Mouse (Mus musculus): Measurements from ENCODE around the gene Cfl1. TPM values are rescaled to one million over a fixed set of nuclear protein-coding genes. Genes with fewer than 3 reads are reported as not detected.

Gene Cfl1
- polyA plus RNA-seq, 1 experiment from 2014 or later: 3,169 TPM

DNA sequence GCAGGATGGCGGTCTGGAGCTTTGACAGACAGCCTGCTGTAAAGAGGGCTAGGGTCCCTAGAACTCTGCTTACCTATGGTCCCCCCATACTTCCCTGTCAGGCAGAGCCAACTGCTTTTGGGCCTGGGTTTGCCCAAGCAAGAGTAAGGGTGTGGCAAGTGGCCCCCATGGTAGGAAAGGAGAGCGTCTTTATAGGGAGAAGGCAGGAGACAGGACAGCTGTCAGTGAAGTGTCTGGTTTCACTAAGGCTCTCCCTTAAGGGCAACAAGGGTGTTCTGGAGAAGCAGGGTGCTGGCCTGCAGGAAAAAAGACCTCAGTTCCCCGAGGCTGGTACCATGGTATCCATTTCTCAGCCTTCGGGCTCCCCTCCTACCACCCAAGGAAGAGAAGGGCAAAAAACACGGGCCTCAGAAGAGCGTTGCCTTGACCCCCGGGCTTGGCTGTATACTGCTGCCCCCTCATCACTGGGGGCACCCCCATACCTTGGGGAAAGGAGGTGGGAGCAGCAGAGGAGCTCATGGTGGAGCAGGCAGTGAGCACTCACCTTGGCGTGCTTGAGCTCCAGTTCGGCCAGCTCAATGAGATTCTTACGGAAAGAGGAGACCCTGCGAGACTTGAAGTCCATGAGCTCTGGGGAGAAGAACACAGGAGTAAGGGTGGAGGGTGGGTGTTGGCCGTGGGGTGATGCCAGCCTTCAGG is 5.2 kb downstream of the Cfl1 start:
- no peaks in the 10 kb centered on the region for H3K27me3 ChIP-seq
- no peak overlapping the region for H3K9ac ChIP-seq
- H3K4me2 ChIP-seq (replicated peaks): no peak overlapping the region
- peaks cover 62% of the 10 kb centered on the region for H3K36me3 ChIP-seq
- no peak for ATAC-seq (ENCODE audit: low FRiP score)
- no peaks in the 10 kb centered on the region for H3K9me3 ChIP-seq (replicated peaks)
- 86% methylated on average over 12 of the region's 12 CpGs for WGBS
- no peak overlapping the region for H3K4me3 ChIP-seq
- peaks cover 13% of the 10 kb centered on the region for H3K4me1 ChIP-seq
- no peak overlapping the region for H3K27ac ChIP-seq

DNA sequence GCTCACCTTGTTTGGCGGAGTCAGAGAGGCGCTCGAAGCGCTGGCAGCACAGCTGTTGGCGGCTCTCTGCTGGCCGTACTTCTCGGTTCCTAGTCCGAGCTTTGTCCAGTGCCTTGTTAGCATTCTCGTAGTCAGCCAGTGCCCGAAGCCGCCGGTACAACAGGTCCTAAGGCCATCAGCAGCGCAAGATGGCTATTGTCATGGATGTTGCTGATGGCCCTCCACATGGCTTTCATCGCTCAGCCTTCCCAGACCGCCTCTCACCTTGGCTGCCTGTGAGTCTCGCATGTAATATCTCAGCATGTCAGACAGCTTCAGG is 5.8 kb downstream of the Cfl1 start:
- 83% methylated on average over 16 of the region's 16 CpGs for WGBS
- Histone ChIP-seq H3K27ac (no peak overlapping the region), H3K4me2 (replicated peaks) (no peak overlapping the region), H3K9ac (no peak overlapping the region), H3K36me3 (peaks cover 62% of the 10 kb centered on the region), H3K9me3 (replicated peaks) (no peaks in the 10 kb centered on the region), H3K4me3 (no peak overlapping the region), H3K27me3 (no peaks in the 10 kb centered on the region), H3K4me1 (peaks cover 13% of the 10 kb centered on the region)
- ATAC-seq (ENCODE audit: low FRiP score): no peak

DNA sequence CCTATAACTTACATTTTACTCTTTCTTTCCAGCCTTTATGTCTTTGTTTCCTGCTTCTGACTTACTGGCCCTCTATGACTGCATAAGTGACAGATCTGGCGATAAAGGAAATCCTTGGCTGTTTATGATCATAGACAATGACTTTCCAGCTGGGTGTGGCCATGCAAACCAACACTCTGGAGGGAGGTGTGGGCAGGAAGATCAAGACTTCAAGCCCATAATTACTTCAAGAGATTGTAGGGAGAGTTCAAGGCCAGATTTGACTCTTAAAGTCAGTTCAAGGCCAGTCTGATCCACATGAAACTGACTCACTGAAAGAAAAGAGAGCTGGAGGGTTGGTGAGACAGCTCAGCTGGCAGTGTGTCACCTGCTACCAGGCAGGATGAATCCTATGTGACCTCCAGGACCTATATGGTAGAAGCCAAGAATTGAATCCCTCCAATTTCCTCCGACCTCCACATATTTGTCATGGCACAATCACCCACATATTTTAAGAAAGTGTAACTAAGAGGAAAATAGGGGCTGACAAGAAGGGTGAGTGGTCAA is 10.1 kb downstream of the Cfl1 start:
- no peak overlapping the region for H3K4me3 ChIP-seq
- WGBS: 92% methylated on average over 2 of the region's 2 CpGs
- H3K4me1 ChIP-seq: no peaks in the 10 kb centered on the region
- H3K27ac ChIP-seq: no peak overlapping the region
- H3K27me3 ChIP-seq: 0 out of 2 replicates have a peak, but pooled peaks cover 4% of the 10 kb centered on the region
- ATAC-seq (ENCODE audit: low FRiP score): no peak
- H3K9me3 ChIP-seq (replicated peaks): no peaks in the 10 kb centered on the region
- peaks cover 36% of the 10 kb centered on the region for H3K36me3 ChIP-seq
- no peak overlapping the region for H3K4me2 ChIP-seq (replicated peaks)
- H3K9ac ChIP-seq: no peak overlapping the region

DNA sequence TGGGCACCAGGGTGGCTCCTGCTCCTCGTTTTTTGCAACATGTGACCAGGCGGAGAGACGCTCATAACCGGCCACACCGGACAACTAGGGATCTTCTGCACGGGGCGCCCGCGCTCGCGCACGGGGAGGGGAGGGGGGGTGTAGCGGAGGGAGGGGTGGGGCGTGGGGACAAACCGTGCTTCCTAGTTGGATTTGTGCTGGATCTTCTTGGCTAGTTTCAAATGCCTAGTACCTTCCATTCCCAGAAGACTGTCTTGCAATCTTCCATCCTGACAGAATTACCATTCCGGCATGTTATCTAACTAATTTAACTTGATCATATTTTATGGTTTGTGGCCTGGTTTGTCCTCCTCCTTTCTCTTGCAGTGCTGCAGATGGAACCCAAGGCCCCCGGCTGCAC is 13.4 kb downstream of the Cfl1 start, which contains the start of gene 1700020D05Rik:
TSS of gene 1700020D05Rik (minus strand) at position 101 of the 400 bp plus-strand sequence.
- 57% methylated on average over 17 of the region's 17 CpGs for WGBS

DNA sequence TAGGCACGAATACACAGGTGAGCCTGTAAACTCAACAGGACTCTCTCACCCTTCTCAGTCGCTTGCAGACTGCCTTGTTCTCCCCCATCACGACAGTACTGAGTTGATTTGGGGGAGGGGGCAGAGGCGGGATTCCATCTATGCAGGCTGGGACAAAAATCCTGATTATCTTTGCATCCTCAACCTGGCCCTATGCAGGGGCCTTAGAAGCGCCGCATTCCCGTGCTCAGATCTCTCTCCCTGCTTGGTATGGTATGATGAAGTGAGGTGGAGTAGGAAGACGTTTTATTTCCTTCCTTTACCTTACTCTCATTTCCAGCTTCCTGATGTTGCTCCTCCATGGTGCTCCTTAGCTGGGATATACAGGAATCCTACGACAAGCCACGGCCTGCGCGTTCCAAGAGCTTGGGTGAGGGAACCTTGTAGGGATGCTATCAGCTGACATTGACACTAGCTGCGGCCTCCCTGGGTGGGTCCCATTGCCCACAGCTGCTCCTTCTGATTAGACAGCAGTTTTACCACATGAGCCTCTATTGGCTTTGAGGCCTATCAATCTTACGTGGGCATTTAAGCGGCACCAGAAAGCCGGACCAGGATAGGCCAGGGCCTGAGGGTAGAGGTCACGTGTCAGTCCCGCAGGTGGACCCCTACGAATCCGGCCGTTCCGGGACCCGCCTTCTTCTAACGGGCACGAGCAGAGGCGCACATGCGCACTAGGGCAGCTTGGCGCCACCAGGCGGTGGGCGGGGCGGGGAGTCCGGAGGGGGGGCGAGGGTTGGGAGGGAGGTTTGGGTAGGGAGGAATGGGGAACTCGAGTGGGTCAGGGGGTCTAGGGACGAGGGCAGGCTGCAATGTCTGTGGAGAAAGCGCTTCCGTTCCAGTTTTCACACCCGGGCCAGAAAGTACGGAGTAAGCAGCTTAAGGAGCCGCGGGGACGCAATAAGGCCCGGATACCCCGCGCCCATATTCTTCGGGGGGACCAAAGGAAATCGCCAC is 20.1 kb downstream of the Cfl1 start, which contains the start of gene Snx32:
TSS of gene Snx32 (minus strand) at position 508 of the 996 bp plus-strand sequence.
- ATAC-seq (ENCODE audit: low FRiP score): peak; percentile 99
- WGBS: 2% methylated on average over 46 of the region's 47 CpGs
- peak within 1 kb of the TSS; percentile 71 for H3K4me2 ChIP-seq (replicated peaks)
- peak within 1 kb of the TSS; percentile 77 for H3K27ac ChIP-seq
- peak within 1 kb of the TSS; percentile 48 for H3K4me3 ChIP-seq
- H3K27me3 ChIP-seq: no peaks in the 10 kb centered on the region
- H3K9ac ChIP-seq: peak within 1 kb of the TSS; percentile 67
- H3K36me3 ChIP-seq: no peaks in the 10 kb centered on the region
- no peaks in the 10 kb centered on the region for H3K9me3 ChIP-seq (replicated peaks)
- H3K4me1 ChIP-seq: peaks cover 20% of the 10 kb centered on the region

More for the DNA sequence above, 13.4 kb downstream of the Cfl1 start, which contains the start of gene 1700020D05Rik:
- H3K4me3 ChIP-seq: no peak within 1 kb of the TSS
- no peak within 1 kb of the TSS for H3K27ac ChIP-seq
- no peaks in the 10 kb centered on the region for H3K4me1 ChIP-seq
- no peak for ATAC-seq (ENCODE audit: low FRiP score)
- peaks cover 7% of the 10 kb centered on the region; the same call in 1 of the 2 replicates for H3K36me3 ChIP-seq
- no peak within 1 kb of the TSS for H3K9ac ChIP-seq
- H3K27me3 ChIP-seq: 0 out of 2 replicates have a peak, but pooled peaks cover 4% of the 10 kb centered on the region
- H3K4me2 ChIP-seq (replicated peaks): no peak within 1 kb of the TSS
- no peaks in the 10 kb centered on the region for H3K9me3 ChIP-seq (replicated peaks)

DNA sequence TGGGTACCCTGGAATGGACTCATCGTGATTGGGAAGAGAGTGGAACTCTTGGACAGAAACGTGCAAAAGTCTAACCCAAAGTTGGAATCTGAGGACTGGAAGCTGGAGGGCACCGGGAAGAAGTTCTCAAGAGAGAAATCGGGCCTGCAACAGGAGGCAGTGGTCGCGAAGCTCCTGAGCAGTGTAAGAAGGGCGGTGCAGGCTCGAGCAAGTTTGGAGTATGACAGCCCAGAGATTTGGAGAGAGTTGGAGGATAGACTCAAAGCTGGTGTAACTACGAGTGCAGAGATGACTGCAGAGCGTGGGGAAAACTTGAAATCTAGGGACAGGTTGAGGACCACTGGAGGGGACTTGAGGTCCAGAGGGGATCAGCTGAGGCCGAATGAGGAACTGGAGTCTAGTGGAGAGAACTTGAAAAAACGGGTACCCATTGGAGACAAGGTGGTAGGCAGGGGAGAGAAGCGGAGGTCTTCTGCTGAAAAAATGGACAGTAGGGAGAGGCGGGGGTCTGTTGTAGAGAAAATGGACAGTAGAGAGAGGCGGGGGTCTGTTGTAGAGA is 20.9 kb downstream of the Cfl1 start:
- WGBS: 49% methylated on average over 14 of the region's 15 CpGs
- Histone ChIP-seq H3K4me3 (peak overlapping the region; percentile 48), H3K9ac (peak overlapping the region; percentile 67), H3K36me3 (no peaks in the 10 kb centered on the region), H3K27ac (no peak overlapping the region), H3K4me2 (replicated peaks) (peak overlapping the region; percentile 71), H3K27me3 (no peaks in the 10 kb centered on the region), H3K9me3 (replicated peaks) (no peaks in the 10 kb centered on the region), H3K4me1 (peaks cover 20% of the 10 kb centered on the region)
- ATAC-seq (ENCODE audit: low FRiP score): no peak

DNA sequence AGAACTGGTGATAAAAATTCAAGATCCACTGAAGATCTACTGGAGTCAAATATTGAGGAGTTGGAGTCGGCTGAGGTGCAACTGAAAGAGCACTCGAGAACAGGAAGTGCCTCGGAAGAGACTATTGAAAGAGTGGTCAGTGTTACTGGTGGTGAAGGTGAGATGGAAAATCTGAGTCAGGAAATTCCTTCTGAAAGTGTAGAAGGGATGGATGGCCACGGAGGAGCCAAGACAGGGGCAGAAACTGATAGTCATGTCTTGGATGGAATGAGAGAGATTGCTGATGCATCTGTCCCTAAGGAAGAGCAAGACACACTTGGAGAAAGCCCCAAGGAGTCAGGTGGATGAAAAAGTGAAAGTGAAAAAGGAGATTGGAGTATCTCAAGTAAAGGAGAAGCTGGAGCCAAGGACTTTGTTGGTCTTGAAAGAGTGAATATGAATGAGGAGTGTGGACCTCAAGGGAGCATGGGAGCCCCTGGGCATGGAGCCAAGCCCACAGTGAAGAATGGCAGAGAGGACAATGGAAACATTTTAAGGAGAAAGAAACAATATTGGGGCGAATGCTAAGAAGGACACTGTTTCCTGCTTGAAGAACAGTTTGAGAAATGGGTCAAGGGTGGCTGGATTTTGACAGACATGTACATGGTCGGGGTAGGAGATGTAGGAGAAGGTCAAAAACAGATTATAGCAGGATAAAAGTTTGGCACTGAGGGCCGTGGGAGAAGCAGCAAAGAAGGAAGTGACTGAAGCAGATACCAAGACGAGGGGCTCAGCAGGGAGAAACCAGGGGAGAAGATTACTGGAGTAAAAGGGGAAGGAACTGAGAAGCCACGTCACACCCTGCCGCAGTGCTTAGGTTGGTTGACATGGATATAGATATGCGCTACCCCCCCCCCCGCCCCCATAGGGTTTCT is 22.1 kb downstream of the Cfl1 start:
- ATAC-seq (ENCODE audit: low FRiP score): no peak
- Histone ChIP-seq H3K4me3 (no peak overlapping the region), H3K9ac (no peak overlapping the region), H3K27ac (no peak overlapping the region), H3K36me3 (no peaks in the 10 kb centered on the region), H3K4me2 (replicated peaks) (no peak overlapping the region), H3K9me3 (replicated peaks) (no peaks in the 10 kb centered on the region), H3K4me1 (peaks cover 20% of the 10 kb centered on the region), H3K27me3 (no peaks in the 10 kb centered on the region)
- WGBS: 84% methylated on average over 12 of the region's 12 CpGs

DNA sequence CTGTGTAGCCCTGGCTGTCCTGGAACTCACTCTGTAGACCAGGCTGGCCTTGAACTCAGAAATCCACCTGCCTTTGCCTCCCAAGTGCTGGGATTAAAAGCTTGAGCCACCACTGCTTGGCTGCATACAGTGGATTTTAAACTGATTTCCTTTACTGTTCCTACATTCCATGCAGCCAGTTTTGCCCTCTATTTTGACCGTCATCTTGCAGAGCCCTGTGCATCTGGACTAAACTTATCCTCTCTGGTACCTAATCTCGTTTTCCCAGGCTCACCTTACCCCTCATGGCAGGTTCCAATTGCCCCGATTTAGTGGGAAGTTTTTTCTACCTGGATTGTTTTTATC is 22.7 kb downstream of the Cfl1 start:
- ATAC-seq (ENCODE audit: low FRiP score): no peak
- Histone ChIP-seq H3K9ac (no peak overlapping the region), H3K36me3 (no peaks in the 10 kb centered on the region), H3K27me3 (no peaks in the 10 kb centered on the region), H3K9me3 (replicated peaks) (no peaks in the 10 kb centered on the region), H3K4me3 (no peak overlapping the region), H3K4me1 (peaks cover 20% of the 10 kb centered on the region), H3K4me2 (replicated peaks) (no peak overlapping the region), H3K27ac (no peak overlapping the region)
- 86% methylated on average over 3 of the region's 3 CpGs for WGBS

DNA sequence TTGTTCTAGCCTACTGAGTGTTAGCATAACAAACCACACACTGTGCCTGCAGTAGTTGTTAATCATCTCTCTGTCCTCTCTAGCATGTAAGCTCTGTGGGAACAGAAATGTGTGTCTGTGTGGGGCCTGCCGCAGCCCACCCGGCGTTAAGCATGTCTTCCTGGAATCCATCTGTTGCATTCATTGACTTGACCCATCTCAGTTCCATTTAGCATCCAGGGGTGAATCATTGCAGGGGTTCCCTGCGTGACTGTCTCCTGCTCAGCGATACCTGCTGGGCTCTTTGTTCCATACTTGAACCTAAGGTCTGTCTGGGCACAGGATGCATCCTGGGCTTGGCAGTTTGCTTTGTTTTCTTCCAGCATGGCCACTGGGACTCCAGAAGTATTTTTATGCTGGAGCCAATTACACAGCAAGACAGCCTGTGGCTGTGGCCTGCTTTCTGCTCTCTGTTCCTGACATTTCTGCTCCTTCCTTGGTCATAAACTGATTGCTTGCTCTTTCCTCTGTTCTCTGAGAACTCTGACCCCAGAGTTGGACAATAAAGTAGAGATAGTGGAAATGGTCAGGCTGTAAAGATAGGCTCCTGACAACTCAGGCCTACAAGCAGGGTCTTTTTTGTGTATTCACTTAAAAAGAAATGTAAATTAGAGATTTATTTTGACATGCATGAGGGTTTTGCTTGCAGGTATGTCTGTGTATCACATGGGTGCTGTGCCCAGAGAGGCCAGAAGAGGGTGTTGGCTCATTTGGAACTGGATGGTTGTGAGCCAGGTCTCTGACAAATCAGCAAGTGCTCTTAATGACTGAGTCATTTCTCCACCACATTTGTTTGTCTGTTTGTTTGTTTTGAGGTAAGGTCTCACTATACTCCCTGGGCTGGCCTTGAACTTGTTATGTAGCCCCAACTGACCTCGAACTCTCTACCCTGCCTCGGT is 25.9 kb downstream of the Cfl1 start:
- Histone ChIP-seq H3K36me3 (no peaks in the 10 kb centered on the region), H3K27ac (no peak overlapping the region), H3K4me1 (peaks cover 8% of the 10 kb centered on the region), H3K4me3 (no peak overlapping the region), H3K27me3 (no peaks in the 10 kb centered on the region), H3K4me2 (replicated peaks) (no peak overlapping the region), H3K9ac (no peak overlapping the region), H3K9me3 (replicated peaks) (no peaks in the 10 kb centered on the region)
- 79% methylated on average over 7 of the region's 7 CpGs for WGBS
- no peak for ATAC-seq (ENCODE audit: low FRiP score)

DNA sequence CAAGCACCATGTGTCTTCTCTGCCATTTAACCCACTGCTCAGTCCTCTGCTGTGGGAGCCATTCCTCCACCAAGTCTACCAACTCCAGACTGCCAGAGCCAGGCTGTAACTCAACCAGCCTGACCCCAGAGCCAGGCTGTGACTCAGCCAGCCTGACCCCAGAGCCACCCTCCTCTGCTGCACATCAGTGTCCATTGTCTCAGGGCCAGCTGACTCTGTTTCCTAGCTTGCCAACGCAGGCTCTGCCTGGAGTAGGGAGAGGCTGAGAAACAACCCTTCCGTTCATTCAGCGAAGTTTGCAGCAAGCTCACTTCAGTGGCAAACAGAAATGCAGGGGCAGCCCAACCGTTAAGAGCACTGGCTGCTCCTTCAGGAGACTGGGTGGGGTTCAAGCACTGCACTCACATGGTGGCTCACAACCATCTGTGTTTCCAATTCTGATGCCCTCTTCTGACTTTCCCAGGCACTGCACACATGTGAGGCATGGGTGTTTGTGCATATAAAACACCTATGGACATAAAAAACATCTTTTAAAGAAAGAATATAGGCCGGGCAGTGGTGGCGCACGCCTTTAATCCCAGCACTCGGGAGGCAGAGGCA is 26.8 kb downstream of the Cfl1 start:
- H3K9me3 ChIP-seq (replicated peaks): no peaks in the 10 kb centered on the region
- peaks cover 5% of the 10 kb centered on the region; the same call in 1 of the 2 replicates for H3K4me1 ChIP-seq
- no peak overlapping the region for H3K9ac ChIP-seq
- no peak overlapping the region for H3K27ac ChIP-seq
- 82% methylated on average over 8 of the region's 8 CpGs for WGBS
- no peaks in the 10 kb centered on the region for H3K27me3 ChIP-seq
- no peak for ATAC-seq (ENCODE audit: low FRiP score)
- H3K4me2 ChIP-seq (replicated peaks): no peak overlapping the region
- H3K4me3 ChIP-seq: no peak overlapping the region
- no peaks in the 10 kb centered on the region for H3K36me3 ChIP-seq
